Mouse (Mus musculus): ENCODE measurements around the gene Tmem234. TPM values are rescaled to one million over a fixed set of nuclear protein-coding genes. Genes with fewer than 3 reads are reported as not detected.

Gene Tmem234
- polyA plus RNA-seq, 1 experiment from 2014 or later, result 191 TPM

- WGBS, result 33% methylated on average over 21 of the region's 21 CpGs
- no peaks in the 10 kb centered on the region for H3K36me3 ChIP-seq (ENCODE audit: control insufficient read depth, insufficient read depth, low read length)
- no peak overlapping the region for H3K9ac ChIP-seq (replicated peaks; ENCODE audit: low read depth, low read length)
- H3K4me3 ChIP-seq (ENCODE audit: low read depth, low read length), result no peak overlapping the region
- peak overlapping the region; percentile 14; the same call in 1 of the 2 replicates for H3K4me2 ChIP-seq (ENCODE audit: low read depth, low read length)
- H3K9me3 ChIP-seq (ENCODE audit: control insufficient read depth, low read length), result no peaks in the 10 kb centered on the region
- no peaks in the 10 kb centered on the region for H3K27me3 ChIP-seq (ENCODE audit: control insufficient read depth, insufficient read depth, low read length)
- H3K4me1 ChIP-seq (ENCODE audit: control insufficient read depth, insufficient read depth, low read length), result no peaks in the 10 kb centered on the region; the same call in 1 of the 2 replicates
- no peak for ATAC-seq (ENCODE audit: low read depth)
- H3K27ac ChIP-seq (ENCODE audit: low read depth, low read length), result no peak overlapping the region
Observed at GRCm38 (mm10) chr4:129576863-129577491, 23.5 kb upstream of the Tmem234 start.

- Histone ChIP-seq H3K27ac (ENCODE audit: low read depth, low read length) (no peak overlapping the region), H3K9ac (replicated peaks; ENCODE audit: low read depth, low read length) (no peak overlapping the region), H3K4me2 (ENCODE audit: low read depth, low read length) (no peak overlapping the region), H3K4me3 (ENCODE audit: low read depth, low read length) (no peak overlapping the region), H3K27me3 (ENCODE audit: control insufficient read depth, insufficient read depth, low read length) (no peaks in the 10 kb centered on the region), H3K4me1 (ENCODE audit: control insufficient read depth, insufficient read depth, low read length) (no peaks in the 10 kb centered on the region; the same call in 1 of the 2 replicates), H3K9me3 (ENCODE audit: control insufficient read depth, low read length) (no peaks in the 10 kb centered on the region), H3K36me3 (ENCODE audit: control insufficient read depth, insufficient read depth, low read length) (no peaks in the 10 kb centered on the region)
- ATAC-seq (ENCODE audit: low read depth), result no peak
- WGBS, result 83% methylated on average over 7 of the region's 7 CpGs
Observed at GRCm38 (mm10) chr4:129577688-129578087, 22.8 kb upstream of the Tmem234 start.

GRCm38 (mm10) chr4:129578466-129578865 lies 22.0 kb upstream of the Tmem234 start, which contains the start of gene Fam167b:
TSS of gene Fam167b (minus strand) at chr4:129578549.
- H3K9me3 ChIP-seq (ENCODE audit: control insufficient read depth, low read length), result no peaks in the 10 kb centered on the region
- H3K4me3 ChIP-seq (ENCODE audit: low read depth, low read length), result no peak within 1 kb of the TSS
- WGBS, result 78% methylated on average over 5 of the region's 5 CpGs
- no peak for ATAC-seq (ENCODE audit: low read depth)
- H3K27me3 ChIP-seq (ENCODE audit: control insufficient read depth, insufficient read depth, low read length), result no peaks in the 10 kb centered on the region
- H3K36me3 ChIP-seq (ENCODE audit: control insufficient read depth, insufficient read depth, low read length), result no peaks in the 10 kb centered on the region
- no peak within 1 kb of the TSS for H3K4me2 ChIP-seq (ENCODE audit: low read depth, low read length)
- no peak within 1 kb of the TSS for H3K27ac ChIP-seq (ENCODE audit: low read depth, low read length)
- H3K9ac ChIP-seq (replicated peaks; ENCODE audit: low read depth, low read length), result no peak within 1 kb of the TSS
- H3K4me1 ChIP-seq (ENCODE audit: control insufficient read depth, insufficient read depth, low read length), result no peaks in the 10 kb centered on the region; the same call in 1 of the 2 replicates

DNA sequence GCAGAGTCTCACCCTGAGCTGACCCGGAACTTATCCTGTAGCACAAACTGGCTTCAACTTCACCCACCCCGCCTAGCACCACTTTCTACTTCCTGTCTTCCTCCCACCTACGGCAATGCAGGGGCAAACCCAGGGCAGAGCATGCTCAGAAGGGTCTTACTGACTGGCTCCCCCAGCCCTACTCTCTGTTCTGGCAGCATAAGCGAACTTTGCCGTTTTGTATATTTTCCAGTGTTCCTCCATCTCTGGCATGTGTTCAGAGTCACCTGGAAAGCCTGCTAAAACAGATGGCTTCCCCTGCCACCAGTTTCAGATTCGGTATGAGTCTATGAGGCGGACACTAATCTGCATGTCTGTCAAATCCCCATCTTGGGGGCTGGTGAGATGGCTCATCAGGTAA lies 20.1 kb upstream of the Tmem234 start:
- Histone ChIP-seq H3K4me2 (ENCODE audit: low read depth, low read length) (no peak overlapping the region), H3K4me3 (ENCODE audit: low read depth, low read length) (no peak overlapping the region), H3K9ac (replicated peaks; ENCODE audit: low read depth, low read length) (no peak overlapping the region), H3K4me1 (ENCODE audit: control insufficient read depth, insufficient read depth, low read length) (no peaks in the 10 kb centered on the region; the same call in 1 of the 2 replicates), H3K9me3 (ENCODE audit: control insufficient read depth, low read length) (no peaks in the 10 kb centered on the region), H3K36me3 (ENCODE audit: control insufficient read depth, insufficient read depth, low read length) (no peaks in the 10 kb centered on the region), H3K27ac (ENCODE audit: low read depth, low read length) (no peak overlapping the region), H3K27me3 (ENCODE audit: control insufficient read depth, insufficient read depth, low read length) (no peaks in the 10 kb centered on the region)
- ATAC-seq (ENCODE audit: low read depth), result no peak
- 78% methylated on average over 7 of the region's 7 CpGs for WGBS

GRCm38 (mm10) chr4:129582251-129582650 lies 18.2 kb upstream of the Tmem234 start:
- H3K4me1 ChIP-seq (ENCODE audit: control insufficient read depth, insufficient read depth, low read length), result no peaks in the 10 kb centered on the region
- H3K9ac ChIP-seq (replicated peaks; ENCODE audit: low read depth, low read length), result no peak overlapping the region
- no peak overlapping the region for H3K4me3 ChIP-seq (ENCODE audit: low read depth, low read length)
- no peaks in the 10 kb centered on the region for H3K27me3 ChIP-seq (ENCODE audit: control insufficient read depth, insufficient read depth, low read length)
- H3K27ac ChIP-seq (ENCODE audit: low read depth, low read length), result no peak overlapping the region
- H3K9me3 ChIP-seq (ENCODE audit: control insufficient read depth, low read length), result no peaks in the 10 kb centered on the region
- no peak for ATAC-seq (ENCODE audit: low read depth)
- 80% methylated on average over 1 of the region's 1 CpGs for WGBS
- no peak overlapping the region for H3K4me2 ChIP-seq (ENCODE audit: low read depth, low read length)
- H3K36me3 ChIP-seq (ENCODE audit: control insufficient read depth, insufficient read depth, low read length), result no peaks in the 10 kb centered on the region

DNA sequence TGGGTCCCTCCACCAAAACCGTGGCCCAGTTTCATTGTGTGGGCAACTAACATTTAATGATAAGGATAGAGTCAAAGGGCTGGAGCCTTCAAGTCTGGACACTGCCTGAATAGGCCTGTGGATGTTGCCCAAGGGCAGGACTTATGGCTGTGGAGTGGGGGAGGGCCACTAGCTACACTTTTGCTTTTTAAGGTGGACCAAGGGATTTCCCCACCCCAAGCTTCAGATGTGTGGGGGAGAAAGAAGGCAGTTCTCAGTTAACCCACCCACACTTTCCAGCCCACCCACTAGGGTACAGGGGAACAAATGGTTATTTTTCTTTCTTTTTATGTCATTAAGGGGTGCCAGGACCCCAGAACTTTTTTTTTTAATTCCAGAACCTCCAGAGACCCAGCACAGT lies 16.1 kb upstream of the Tmem234 start:
- Histone ChIP-seq H3K4me2 (ENCODE audit: low read depth, low read length) (peak overlapping the region; percentile 48; the same call in 1 of the 2 replicates), H3K4me1 (ENCODE audit: control insufficient read depth, insufficient read depth, low read length) (no peaks in the 10 kb centered on the region), H3K9me3 (ENCODE audit: control insufficient read depth, low read length) (no peaks in the 10 kb centered on the region), H3K4me3 (ENCODE audit: low read depth, low read length) (no peak overlapping the region), H3K9ac (replicated peaks; ENCODE audit: low read depth, low read length) (no peak overlapping the region), H3K27ac (ENCODE audit: low read depth, low read length) (no peak overlapping the region), H3K27me3 (ENCODE audit: control insufficient read depth, insufficient read depth, low read length) (no peaks in the 10 kb centered on the region), H3K36me3 (ENCODE audit: control insufficient read depth, insufficient read depth, low read length) (no peaks in the 10 kb centered on the region)
- no peak for ATAC-seq (ENCODE audit: low read depth)
- WGBS, result 82% methylated on average over 1 of the region's 1 CpGs

DNA sequence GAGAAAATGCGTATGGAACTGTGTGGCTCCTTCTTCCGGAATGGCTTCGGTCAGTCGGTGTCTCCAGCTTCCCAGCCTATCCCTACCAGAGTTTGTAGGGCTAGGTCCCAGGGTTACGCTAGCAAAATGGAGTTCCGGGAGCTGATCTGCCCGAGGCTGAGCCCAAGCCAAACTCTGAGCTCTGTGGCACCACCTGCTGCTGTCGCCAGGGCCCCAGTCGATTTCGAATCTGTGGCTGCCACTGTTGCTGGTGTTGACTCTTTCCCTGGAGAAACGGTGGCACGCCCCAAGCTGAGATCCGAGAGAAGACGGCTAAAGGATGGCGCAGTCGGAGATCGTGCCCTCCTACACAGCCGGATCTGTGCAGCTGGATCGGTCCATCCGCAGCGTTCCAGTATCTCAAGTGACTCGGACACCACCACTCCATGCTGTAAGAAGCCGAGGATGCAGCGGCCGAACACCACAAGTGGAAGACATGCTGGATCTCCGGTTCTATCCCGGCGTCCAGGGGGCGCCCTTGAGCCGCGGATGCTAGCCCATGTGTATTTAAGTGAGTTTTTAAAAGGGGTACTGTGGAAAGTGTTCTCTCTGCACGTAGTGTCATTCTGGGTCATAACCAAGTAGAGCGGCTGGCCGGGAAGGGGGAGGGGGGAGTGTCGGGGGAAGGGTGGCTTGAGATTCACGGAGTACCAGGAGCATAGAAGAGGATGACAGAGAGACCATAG lies 15.4 kb upstream of the Tmem234 start:
- H3K4me1 ChIP-seq (ENCODE audit: control insufficient read depth, insufficient read depth, low read length), result no peaks in the 10 kb centered on the region
- H3K9me3 ChIP-seq (ENCODE audit: control insufficient read depth, low read length), result no peaks in the 10 kb centered on the region
- ATAC-seq (ENCODE audit: low read depth), result peak; percentile 63
- H3K27ac ChIP-seq (ENCODE audit: low read depth, low read length), result no peak overlapping the region
- H3K27me3 ChIP-seq (ENCODE audit: control insufficient read depth, insufficient read depth, low read length), result no peaks in the 10 kb centered on the region
- WGBS, result 3% methylated on average over 36 of the region's 36 CpGs
- H3K36me3 ChIP-seq (ENCODE audit: control insufficient read depth, insufficient read depth, low read length), result no peaks in the 10 kb centered on the region
- peak overlapping the region; percentile 22 for H3K4me3 ChIP-seq (ENCODE audit: low read depth, low read length)
- peak overlapping the region; percentile 25; the same call in 1 of the 2 replicates for H3K9ac ChIP-seq (replicated peaks; ENCODE audit: low read depth, low read length)
- H3K4me2 ChIP-seq (ENCODE audit: low read depth, low read length), result peak overlapping the region; percentile 48

DNA sequence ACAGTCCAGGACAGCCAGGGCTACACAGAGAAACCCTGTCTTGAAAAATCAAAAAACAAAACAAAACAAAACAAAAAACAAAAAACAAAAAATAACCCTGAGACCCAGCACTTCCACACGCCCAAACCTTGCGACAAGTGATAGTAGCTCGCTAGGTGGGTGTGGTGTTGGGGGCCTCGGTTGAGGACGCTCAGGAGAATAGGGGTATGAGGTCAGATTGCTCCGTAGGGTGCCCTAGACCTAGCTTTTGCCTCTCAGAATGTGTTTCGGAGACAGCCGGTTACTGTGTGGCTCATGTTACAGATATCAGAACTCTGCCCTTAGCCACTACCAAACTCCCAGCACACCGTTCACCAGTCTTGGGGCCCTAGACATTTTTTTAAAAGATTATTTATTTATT lies 14.7 kb upstream of the Tmem234 start:
- 76% methylated on average over 9 of the region's 9 CpGs for WGBS
- H3K27me3 ChIP-seq (ENCODE audit: control insufficient read depth, insufficient read depth, low read length), result no peaks in the 10 kb centered on the region
- H3K9ac ChIP-seq (replicated peaks; ENCODE audit: low read depth, low read length), result no peak overlapping the region
- H3K4me1 ChIP-seq (ENCODE audit: control insufficient read depth, insufficient read depth, low read length), result no peaks in the 10 kb centered on the region
- H3K36me3 ChIP-seq (ENCODE audit: control insufficient read depth, insufficient read depth, low read length), result peaks cover 6% of the 10 kb centered on the region; the same call in 1 of the 2 replicates
- no peak overlapping the region for H3K27ac ChIP-seq (ENCODE audit: low read depth, low read length)
- H3K4me2 ChIP-seq (ENCODE audit: low read depth, low read length), result no peak overlapping the region
- no peaks in the 10 kb centered on the region for H3K9me3 ChIP-seq (ENCODE audit: control insufficient read depth, low read length)
- H3K4me3 ChIP-seq (ENCODE audit: low read depth, low read length), result no peak overlapping the region
- no peak for ATAC-seq (ENCODE audit: low read depth)

DNA sequence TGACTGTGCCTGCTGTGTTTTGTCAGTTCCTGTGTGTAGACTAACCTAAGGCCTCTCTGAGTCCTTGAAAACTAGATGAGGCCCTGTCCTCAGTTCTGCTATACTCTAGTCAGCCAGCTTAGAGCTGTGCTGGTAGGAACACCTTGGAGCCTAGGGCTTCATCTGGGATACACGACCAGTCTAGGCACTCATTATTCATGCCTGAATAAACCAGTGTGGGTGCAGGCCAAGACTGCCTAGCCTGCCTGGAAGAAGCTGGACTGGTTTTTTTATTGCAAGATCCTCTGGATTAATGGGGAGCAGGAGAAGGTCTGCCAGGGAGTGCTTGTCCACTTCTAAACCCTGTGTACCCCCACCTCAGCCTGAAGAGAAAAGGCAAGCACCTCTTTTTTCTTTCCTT lies 13.5 kb upstream of the Tmem234 start:
- ATAC-seq (ENCODE audit: low read depth), result no peak
- 36% methylated on average over 1 of the region's 1 CpGs for WGBS

More for the DNA sequence above, 13.5 kb upstream of the Tmem234 start:
- Histone ChIP-seq H3K36me3 (ENCODE audit: control insufficient read depth, insufficient read depth, low read length) (peaks cover 18% of the 10 kb centered on the region; the same call in 1 of the 2 replicates), H3K9me3 (ENCODE audit: control insufficient read depth, low read length) (no peaks in the 10 kb centered on the region), H3K27me3 (ENCODE audit: control insufficient read depth, insufficient read depth, low read length) (no peaks in the 10 kb centered on the region), H3K4me2 (ENCODE audit: low read depth, low read length) (no peak overlapping the region), H3K27ac (ENCODE audit: low read depth, low read length) (no peak overlapping the region), H3K4me1 (ENCODE audit: control insufficient read depth, insufficient read depth, low read length) (no peaks in the 10 kb centered on the region), H3K9ac (replicated peaks; ENCODE audit: low read depth, low read length) (no peak overlapping the region), H3K4me3 (ENCODE audit: low read depth, low read length) (no peak overlapping the region)
